Mouse (Mus musculus) heart, embryonic 11.5 days (tissue): ENCODE results near the gene Foxo6. TPM values are rescaled to one million over a fixed set of nuclear protein-coding genes. Genes with fewer than 3 reads are reported as not detected.

Experiments
- ATAC-seq: fragments of 200-750 bp; cut with Nextera tagmentation; replicated peaks from 2 replicates; pipeline ENCODE4 v1.8.0; 2017; ENCODE audit warnings: moderate library complexity; ENCODE audit not compliant: insufficient number of reproducible peaks, low FRiP score, low TSS enrichment
- H3K27ac ChIP-seq: fragments of 300-500 bp; sonication (generic); 2 replicates; pipeline ENCODE4 v1.5.1; 2014; ENCODE audit warnings: mild to moderate bottlenecking, low read depth, low read length
- H3K27me3 ChIP-seq: fragments of 300-500 bp; sonication (generic); 2 replicates; pipeline ENCODE4 v1.6.1; 2014; ENCODE audit warnings: mild to moderate bottlenecking, low read length, mixed read lengths; ENCODE audit not compliant: control insufficient read depth, insufficient read depth
- H3K36me3 ChIP-seq: fragments of 300-500 bp; sonication (generic); 2 replicates; pipeline ENCODE4 v1.6.1; 2014; ENCODE audit warnings: mild to moderate bottlenecking, low read length, moderate library complexity, mixed read lengths; ENCODE audit not compliant: control insufficient read depth, insufficient read depth
- H3K4me1 ChIP-seq: fragments of 300-500 bp; sonication (generic); 2 replicates; pipeline ENCODE4 v1.6.1; 2014; ENCODE audit warnings: low read length; ENCODE audit not compliant: control insufficient read depth, insufficient read depth
- H3K4me2 ChIP-seq: fragments of 300-500 bp; sonication (generic); 2 replicates; pipeline ENCODE4 v1.6.1; 2014; ENCODE audit warnings: mild to moderate bottlenecking, moderate library complexity
- H3K4me3 ChIP-seq: fragments of 300-500 bp; sonication (generic); 2 replicates; pipeline ENCODE4 v1.5.1; 2014; ENCODE audit warnings: low read depth, low read length
- H3K9ac ChIP-seq: fragments of 300-500 bp; sonication (generic); 2 replicates; pipeline ENCODE4 v1.6.1; 2014; ENCODE audit warnings: mild to moderate bottlenecking, low read depth, low read length, moderate library complexity
- H3K9me3 ChIP-seq: fragments of 300-500 bp; sonication (generic); replicated peaks from 2 replicates; pipeline ENCODE4 v1.6.1; 2016; ENCODE audit warnings: low read length; ENCODE audit not compliant: control insufficient read depth
- WGBS: fragments of 180-500 bp; shearing (Covaris S2); extraction: QIAGEN DNeasy Blood & Tissue Kit; methylation state at CpG from one replicate; pipeline ENCODE4 v1.1.7; 2014; ENCODE audit not compliant: insufficient replicate concordance; 5-methylcytosine and 5-hydroxymethylcytosine counted together
- polyA plus RNA-seq: library from polyadenylated mRNA; unstranded; fragments of >200 nt; fragmentation: Nextera tagmentation; extraction: Ambion mirVana; gene quantifications from 2 replicates; pipeline ENCODE4 v1.2.1, GENCODE M21; 2014

The Foxo6 gene
- polyA plus RNA-seq, 1 experiment from 2014 or later: 0.29 TPM

- Histone ChIP-seq H3K9me3 (no peaks in the 10 kb centered on the region), H3K4me2 (no peak overlapping the region)
- 40% methylated on average over 21 of the region's 21 CpGs for WGBS
Measured at GRCm38 (mm10) chr4:120259356-120260181, 27.6 kb downstream of the Foxo6 start.

GRCm38 (mm10) chr4:120248800-120249261, 38.3 kb downstream of the Foxo6 start:
- no peaks in the 10 kb centered on the region; the same call in 1 of the 2 replicates for H3K27me3 ChIP-seq
- H3K36me3 ChIP-seq: no peaks in the 10 kb centered on the region
- WGBS: 3% methylated on average over 8 of the region's 8 CpGs
- peak; percentile 53 for ATAC-seq
- H3K9ac ChIP-seq: no peak overlapping the region
- no peaks in the 10 kb centered on the region for H3K9me3 ChIP-seq
- no peak overlapping the region for H3K4me3 ChIP-seq
- H3K4me1 ChIP-seq: peaks cover 32% of the 10 kb centered on the region
- peak overlapping the region; percentile 25 for H3K4me2 ChIP-seq
- H3K27ac ChIP-seq: peak overlapping the region; percentile 67

More at GRCm38 (mm10) chr4:120259356-120260181, 27.6 kb downstream of the Foxo6 start:
- peaks cover 63% of the 10 kb centered on the region for H3K27me3 ChIP-seq
- no peak overlapping the region for H3K27ac ChIP-seq
- H3K36me3 ChIP-seq: no peaks in the 10 kb centered on the region
- H3K4me1 ChIP-seq: 0 out of 2 replicates have a peak, but pooled peaks cover 2% of the 10 kb centered on the region
- H3K4me3 ChIP-seq: no peak overlapping the region
- no peak for ATAC-seq
- no peak overlapping the region for H3K9ac ChIP-seq

- no peak overlapping the region for H3K4me2 ChIP-seq
- no peaks in the 10 kb centered on the region for H3K36me3 ChIP-seq
- peak overlapping the region; percentile 67 for H3K27ac ChIP-seq
- H3K4me1 ChIP-seq: peaks cover 38% of the 10 kb centered on the region
- no peaks in the 10 kb centered on the region; the same call in 1 of the 2 replicates for H3K27me3 ChIP-seq
- ATAC-seq: peak; percentile 60
- no peaks in the 10 kb centered on the region for H3K9me3 ChIP-seq
- no peak overlapping the region for H3K9ac ChIP-seq
- H3K4me3 ChIP-seq: no peak overlapping the region
- WGBS: 15% methylated on average over 5 of the region's 5 CpGs
Measured at GRCm38 (mm10) chr4:120247412-120247811, 39.7 kb downstream of the Foxo6 start.

GRCm38 (mm10) chr4:120246086-120246485, 41.1 kb downstream of the Foxo6 start:
- Histone ChIP-seq H3K9ac (no peak overlapping the region), H3K4me3 (no peak overlapping the region), H3K27ac (no peak overlapping the region), H3K4me2 (no peak overlapping the region), H3K4me1 (peaks cover 30% of the 10 kb centered on the region), H3K36me3 (no peaks in the 10 kb centered on the region), H3K27me3 (peaks cover 6% of the 10 kb centered on the region), H3K9me3 (no peaks in the 10 kb centered on the region)
- 83% methylated on average over 6 of the region's 6 CpGs for WGBS
- ATAC-seq: no peak

- H3K4me3 ChIP-seq: no peak overlapping the region
- peaks cover 21% of the 10 kb centered on the region for H3K27me3 ChIP-seq
- H3K9me3 ChIP-seq: no peaks in the 10 kb centered on the region
- no peak overlapping the region for H3K27ac ChIP-seq
- H3K4me2 ChIP-seq: peak overlapping the region; percentile 28; the same call in 1 of the 2 replicates
- no peak for ATAC-seq
- H3K4me1 ChIP-seq: peaks cover 13% of the 10 kb centered on the region
- H3K36me3 ChIP-seq: no peaks in the 10 kb centered on the region
- no peak overlapping the region for H3K9ac ChIP-seq
- 6% methylated on average over 10 of the region's 10 CpGs for WGBS
Measured at GRCm38 (mm10) chr4:120242783-120243262, 44.3 kb downstream of the Foxo6 start.

GRCm38 (mm10) chr4:120241106-120241505, 46.0 kb downstream of the Foxo6 start:
- Histone ChIP-seq H3K4me2 (no peak overlapping the region), H3K4me3 (no peak overlapping the region), H3K27me3 (peaks cover 35% of the 10 kb centered on the region), H3K9me3 (no peaks in the 10 kb centered on the region), H3K27ac (no peak overlapping the region), H3K9ac (no peak overlapping the region), H3K36me3 (no peaks in the 10 kb centered on the region), H3K4me1 (peaks cover 6% of the 10 kb centered on the region)
- ATAC-seq: no peak
- WGBS: 76% methylated on average over 3 of the region's 3 CpGs

GRCm38 (mm10) chr4:120239419-120239818, 47.7 kb downstream of the Foxo6 start:
- Histone ChIP-seq H3K27ac (no peak overlapping the region), H3K9me3 (no peaks in the 10 kb centered on the region), H3K4me2 (no peak overlapping the region), H3K27me3 (peaks cover 35% of the 10 kb centered on the region), H3K4me3 (no peak overlapping the region), H3K36me3 (no peaks in the 10 kb centered on the region), H3K4me1 (peaks cover 6% of the 10 kb centered on the region), H3K9ac (no peak overlapping the region)
- no peak for ATAC-seq
- WGBS: 58% methylated on average over 3 of the region's 3 CpGs

- Histone ChIP-seq H3K27ac (no peak overlapping the region), H3K9me3 (no peaks in the 10 kb centered on the region), H3K36me3 (no peaks in the 10 kb centered on the region), H3K27me3 (peaks cover 17% of the 10 kb centered on the region), H3K9ac (no peak overlapping the region), H3K4me2 (no peak overlapping the region), H3K4me1 (no peaks in the 10 kb centered on the region), H3K4me3 (no peak overlapping the region)
- ATAC-seq: no peak
- WGBS: 44% methylated on average over 2 of the region's 2 CpGs
Measured at GRCm38 (mm10) chr4:120233243-120233642, 53.9 kb downstream of the Foxo6 start.
